Mouse (Mus musculus) bone marrow macrophage, adult 2 months (primary cell): ENCODE data around the gene Cage1.

Experiments
- CTCF ChIP-seq: IDR thresholded peaks from 2 replicates; pipeline ENCODE4 v1.5.1; 2012; ENCODE audit warnings: low read depth, mild to moderate bottlenecking, low read length, moderate library complexity
- POLR2A ChIP-seq: IDR thresholded peaks from 2 replicates; pipeline ENCODE4 v1.6.1; 2012; ENCODE audit warnings: mild to moderate bottlenecking, low read depth, low read length, borderline replicate concordance

DNA sequence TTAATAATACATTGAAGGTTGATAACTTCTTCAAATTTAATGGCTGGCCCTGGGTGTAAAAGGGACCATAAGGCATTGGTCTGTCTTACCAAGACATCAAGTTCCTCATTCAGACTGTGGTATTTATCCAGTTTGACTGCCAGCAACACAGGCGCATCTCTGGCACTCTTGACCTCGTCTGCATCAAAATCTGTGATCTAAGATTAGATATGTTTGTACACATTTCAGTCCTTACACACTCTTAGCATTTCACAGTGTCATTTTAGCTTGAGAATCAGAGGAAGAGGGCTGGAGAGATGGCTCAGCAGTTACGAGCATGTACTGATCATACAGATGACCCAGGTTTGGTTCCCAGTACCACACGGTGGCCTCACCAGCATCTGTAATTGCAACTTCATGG lies 21.3 kb downstream of the Cage1 start:
- TF ChIP-seq POLR2A: no peak
- TF ChIP-seq CTCF: no peak
